Mouse (Mus musculus): ENCODE data around the gene Hist3h2a.
A peak's percentile ranks its signal among the peaks of the same experiment; 100 is the strongest.

Hist3h2a gene

DNA sequence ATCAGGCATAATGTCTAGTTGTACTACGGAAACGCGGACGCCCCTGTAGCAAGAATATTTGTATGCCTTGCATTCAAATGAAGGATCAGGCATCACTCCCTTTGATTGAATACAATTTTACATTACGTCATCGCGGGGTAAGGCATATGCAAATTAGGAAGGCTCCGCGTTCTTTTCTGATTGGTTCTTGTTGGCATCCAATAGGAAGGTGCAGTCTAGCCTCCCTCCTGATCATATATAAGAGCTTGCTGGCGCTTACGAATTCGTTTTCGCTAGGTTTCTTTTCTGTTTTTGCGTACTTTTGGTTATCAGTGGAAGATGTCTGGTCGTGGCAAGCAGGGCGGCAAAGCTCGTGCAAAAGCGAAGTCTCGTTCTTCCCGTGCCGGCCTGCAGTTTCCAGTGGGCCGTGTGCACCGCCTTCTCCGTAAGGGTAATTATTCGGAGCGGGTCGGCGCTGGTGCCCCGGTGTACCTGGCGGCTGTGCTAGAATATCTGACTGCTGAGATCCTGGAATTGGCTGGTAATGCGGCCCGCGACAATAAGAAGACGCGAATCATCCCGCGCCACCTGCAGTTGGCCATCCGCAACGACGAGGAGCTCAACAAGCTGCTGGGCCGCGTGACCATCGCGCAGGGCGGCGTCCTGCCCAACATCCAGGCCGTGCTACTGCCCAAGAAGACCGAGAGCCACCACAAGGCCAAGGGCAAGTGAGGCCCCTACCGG, at the start of gene Hist3h2a, which contains the start of gene Trim17:
Gene Hist3h2a, plus strand, starts transcription at position 266 of the 723 bp plus-strand sequence.
Gene Trim17, plus strand, starts transcription at position 266 of the 723 bp plus-strand sequence.
- DNase-seq: peak; percentile 88 to 90

- peak in 1 of 2 experiments; percentile 19 for DNase-seq
Observed at GRCm38 (mm10) chr11:58904838-58905237, 49.6 kb upstream of the Hist3h2a start.

DNA sequence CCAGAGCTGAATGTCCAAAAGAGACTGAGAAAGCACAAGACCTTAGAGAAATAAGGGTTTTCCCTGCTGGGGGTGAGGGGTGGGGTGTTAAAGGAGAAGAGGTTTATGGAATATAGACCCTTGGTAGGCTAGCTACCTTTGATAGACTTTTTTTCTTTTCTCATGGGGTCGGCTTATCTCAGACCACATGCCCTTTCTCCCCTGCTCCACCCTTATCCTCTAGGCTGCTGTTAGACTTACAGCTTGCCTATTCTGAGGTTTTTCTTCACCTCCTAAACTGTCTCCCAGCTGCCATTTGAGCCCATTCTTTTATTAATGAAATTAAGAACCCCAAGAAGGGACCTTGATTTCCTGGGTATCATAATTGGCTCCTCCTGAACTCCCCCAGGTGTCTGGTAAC, 40.7 kb upstream of the Hist3h2a start:
- no peak for DNase-seq

DNA sequence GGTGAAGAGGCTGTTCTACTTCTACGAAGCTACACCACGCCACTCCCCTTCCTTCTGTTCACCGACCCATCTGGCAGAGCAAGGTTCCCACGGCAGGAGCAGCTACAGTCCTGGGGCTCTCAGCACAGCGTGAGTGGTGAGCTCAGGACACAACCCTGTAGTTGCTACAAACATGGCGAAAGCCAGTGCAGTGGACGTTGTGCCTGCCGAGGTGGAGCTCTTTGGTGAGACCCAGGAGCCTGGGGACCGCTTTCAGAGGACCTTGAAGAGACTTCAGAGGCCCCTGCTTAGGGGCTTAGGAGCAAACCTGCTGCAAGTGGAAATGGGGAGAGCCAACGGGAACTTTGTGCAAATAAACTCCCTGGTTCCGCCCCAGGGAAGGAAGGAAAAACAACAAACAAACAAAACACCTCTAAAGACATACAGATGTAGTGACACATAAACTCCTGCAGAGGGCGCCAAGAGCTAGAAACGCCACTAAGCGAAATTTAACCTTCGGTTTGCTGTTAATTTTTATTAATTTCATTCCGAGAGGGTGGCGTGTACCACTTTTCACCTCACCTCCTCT, 39.9 kb upstream of the Hist3h2a start:
- peak; percentile 53 to 62 for DNase-seq

DNA sequence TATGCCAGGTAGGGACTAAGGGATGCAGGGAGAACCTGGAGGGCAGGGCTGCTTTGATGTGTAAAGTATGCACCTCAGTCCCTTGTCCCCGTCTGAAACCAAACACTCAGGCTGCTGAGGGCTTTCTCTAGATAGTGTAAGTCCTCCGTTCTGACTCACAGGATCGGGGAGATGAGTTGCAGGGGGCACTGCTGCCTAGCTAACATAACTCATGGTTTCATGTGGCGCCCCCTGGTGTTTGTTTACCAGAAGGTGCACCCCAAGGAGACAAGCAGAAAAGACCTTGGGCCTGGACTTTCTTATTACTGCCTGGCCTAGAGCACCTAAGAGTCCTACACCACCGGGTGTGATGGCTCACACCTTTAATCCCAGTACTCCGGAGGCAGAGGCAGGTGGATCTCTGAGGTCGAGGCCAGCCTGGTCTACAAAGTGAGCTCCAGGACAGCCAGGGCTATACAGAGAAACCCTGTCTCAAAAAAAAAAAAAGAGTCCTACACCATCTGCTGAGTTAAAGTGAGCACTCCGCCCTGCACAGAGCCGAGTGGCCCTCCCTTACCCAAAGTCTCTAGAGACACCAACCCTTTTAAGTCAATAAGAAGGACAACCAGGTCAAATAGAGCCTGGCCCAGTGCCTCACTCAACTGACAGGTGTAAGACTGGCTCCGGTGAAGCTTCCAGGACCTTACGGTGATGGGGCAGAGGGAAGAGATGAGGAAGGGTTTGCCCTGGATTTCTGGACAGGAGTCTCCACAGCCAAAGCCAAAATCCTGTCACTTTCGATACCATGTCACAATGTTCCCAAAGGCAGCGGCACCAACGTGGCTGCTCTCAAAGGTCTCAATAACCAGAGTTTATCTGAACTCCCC, 37.4 kb upstream of the Hist3h2a start:
- DNase-seq: peak in 1 of 2 experiments; percentile 61

DNA sequence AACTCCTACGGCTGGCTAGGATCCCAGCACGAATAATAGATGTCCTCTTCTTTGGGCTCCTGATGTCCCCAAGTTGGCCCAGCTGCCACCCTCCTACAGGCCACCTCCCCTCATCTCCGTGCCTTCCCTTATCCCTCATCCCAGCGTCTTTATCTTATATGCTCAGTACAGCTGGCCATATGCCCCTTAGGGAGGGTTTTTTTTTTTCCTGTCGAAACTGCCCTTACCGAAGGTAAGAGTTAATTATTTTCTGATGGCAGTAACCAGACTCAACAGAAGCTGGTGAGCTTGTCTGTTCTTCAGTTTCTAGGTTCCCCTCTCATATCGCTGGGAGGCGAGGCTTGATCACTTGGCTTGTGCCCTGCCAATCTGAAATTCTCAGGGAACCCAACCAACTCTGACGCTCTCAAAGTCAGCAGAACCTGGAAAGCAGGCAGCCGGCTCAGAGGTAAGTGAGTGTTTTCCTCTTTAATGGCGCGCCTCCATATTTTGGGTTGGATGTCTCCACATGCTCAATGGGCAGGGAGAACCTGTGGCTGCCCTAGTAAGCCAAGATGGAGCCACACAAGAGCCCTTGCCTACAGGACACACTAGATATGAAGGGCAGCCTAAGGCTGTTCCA, 36.6 kb upstream of the Hist3h2a start, which contains the start of gene Btnl10:
Gene Btnl10, plus strand, starts transcription at position 164 of the 622 bp plus-strand sequence.
- no peak for DNase-seq

- no peak for DNase-seq
Observed at GRCm38 (mm10) chr11:58918759-58919158, 35.7 kb upstream of the Hist3h2a start.

DNA sequence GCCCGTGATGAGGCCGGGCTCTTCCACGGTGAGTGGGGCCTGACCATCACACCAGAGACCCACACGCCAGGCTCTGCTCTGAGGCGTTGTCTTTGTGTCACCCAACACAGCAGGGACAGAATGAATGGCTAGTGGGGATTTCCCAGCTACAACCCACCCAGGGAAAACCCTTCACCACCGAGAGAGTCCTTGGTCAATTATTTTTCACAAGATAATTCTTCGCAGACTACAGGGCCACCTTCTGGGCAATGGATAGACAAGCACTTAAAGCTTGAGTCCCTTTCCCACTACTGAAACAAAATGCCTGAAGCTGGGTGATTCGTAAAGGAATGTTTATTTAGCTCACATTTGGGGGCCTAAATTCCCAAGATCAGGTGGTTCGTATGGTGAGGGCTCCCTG, 32.1 kb upstream of the Hist3h2a start:
- no peak for DNase-seq

DNA sequence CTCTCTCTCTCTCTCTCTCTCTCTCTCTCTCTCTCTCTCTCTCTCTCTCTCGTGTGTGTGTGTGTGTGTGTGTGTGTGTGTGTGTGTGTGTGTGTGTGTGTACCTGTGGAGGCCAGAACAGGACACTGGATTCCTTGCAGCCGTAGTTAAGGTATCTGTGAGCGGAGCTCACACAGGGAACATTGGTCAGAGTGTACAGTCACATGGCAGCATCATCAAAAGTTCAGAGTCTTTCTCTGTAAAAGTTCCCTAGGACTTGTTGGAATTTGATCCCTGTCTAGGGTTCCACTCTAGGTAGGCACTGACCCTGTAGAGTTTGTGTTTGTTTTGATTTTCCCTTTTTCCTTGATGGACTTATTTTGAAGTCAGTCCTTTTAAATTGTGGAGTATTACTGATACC, 27.8 kb upstream of the Hist3h2a start:
- DNase-seq: no peak

DNA sequence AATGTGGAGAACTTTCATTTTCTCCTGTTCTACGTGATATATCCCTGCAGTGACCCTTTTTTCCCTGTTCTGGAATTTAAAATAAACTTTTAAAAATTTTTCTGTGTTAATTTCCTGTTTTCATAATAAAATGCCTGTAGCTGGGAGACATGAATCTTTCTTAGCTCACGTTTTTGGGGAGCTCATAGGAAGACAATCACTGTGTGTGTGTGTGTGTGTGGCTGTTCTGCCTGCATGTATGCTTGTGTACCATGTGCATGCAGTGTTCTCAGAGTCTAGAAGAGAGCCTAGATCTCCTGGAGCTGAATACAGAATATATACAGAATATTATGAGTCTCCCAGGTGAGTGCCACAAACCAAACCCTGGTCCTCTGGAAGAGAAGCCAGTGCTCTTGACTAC, 27.4 kb upstream of the Hist3h2a start:
- no peak for DNase-seq

GRCm38 (mm10) chr11:58927790-58928651, 26.5 kb upstream of the Hist3h2a start:
- peak; percentile 67 to 77 for DNase-seq

- DNase-seq: no peak
Observed at GRCm38 (mm10) chr11:58929055-58929454, 25.4 kb upstream of the Hist3h2a start.

DNA sequence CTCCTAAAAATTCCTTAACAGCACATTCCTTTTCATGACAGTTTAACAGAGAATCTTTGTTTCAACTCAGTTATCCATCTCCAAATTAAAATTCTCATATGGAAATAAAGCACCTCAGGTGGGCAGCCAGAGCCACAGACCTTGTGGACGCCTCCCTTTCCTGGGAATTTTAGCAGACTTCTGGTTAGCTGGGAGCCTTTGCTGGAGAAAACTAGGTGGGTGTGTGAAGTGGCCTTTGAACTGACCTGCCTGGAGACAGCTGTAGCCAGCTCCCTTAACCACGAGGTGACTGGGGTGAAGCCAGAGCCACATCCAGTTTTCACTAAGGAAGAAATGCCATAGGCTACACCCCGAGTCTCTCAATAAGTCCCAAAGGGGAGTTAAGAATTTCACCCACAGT, 24.8 kb upstream of the Hist3h2a start:
- DNase-seq: no peak

GRCm38 (mm10) chr11:58930254-58930653, 24.2 kb upstream of the Hist3h2a start:
- DNase-seq: no peak

DNA sequence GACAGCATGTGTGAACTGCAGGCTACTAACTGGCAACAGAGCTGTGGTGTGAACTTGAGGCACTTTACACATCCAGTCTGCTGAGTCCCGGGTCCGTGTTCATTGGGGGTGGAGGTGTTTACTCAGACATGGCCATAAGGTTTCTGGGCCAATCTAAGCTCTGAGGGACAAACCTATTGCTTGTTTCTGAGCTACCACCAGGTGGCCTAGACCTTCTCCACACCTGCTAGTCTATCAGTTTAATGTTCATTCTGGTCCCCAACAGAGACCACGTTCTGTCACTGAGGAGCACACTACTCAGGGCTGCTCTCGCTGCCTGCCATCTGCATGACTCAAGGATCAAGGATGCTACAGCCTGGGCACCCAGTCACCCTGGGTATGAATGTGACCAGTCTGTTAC, 22.9 kb upstream of the Hist3h2a start:
- DNase-seq: no peak

DNA sequence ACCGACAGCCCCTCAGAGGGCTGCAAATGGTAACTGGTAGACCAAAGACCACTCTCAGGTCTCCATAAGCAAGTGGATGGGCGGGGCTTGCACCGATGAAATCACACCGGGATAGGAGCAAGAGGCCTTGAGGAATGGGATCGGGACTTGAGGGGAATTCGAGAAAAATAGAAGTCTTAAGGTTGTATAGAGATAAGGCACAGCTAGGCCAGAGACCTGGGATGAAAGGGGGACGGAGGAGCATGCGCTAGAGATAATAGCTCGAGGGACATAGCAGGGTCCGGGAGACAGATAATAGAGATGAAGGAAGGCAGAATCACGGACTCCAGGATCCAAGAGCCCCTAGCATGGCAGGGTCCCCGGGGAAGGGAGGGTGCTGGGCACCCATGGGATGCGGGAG, 16.6 kb upstream of the Hist3h2a start:
- peak in 1 of 2 experiments; percentile 31 for DNase-seq

- DNase-seq: peak; percentile 97
Observed at GRCm38 (mm10) chr11:58938322-58939087, 16.0 kb upstream of the Hist3h2a start, which contains the start of gene Rnf187. Gene Rnf187, minus strand, starts transcription at chr11:58938916.

DNA sequence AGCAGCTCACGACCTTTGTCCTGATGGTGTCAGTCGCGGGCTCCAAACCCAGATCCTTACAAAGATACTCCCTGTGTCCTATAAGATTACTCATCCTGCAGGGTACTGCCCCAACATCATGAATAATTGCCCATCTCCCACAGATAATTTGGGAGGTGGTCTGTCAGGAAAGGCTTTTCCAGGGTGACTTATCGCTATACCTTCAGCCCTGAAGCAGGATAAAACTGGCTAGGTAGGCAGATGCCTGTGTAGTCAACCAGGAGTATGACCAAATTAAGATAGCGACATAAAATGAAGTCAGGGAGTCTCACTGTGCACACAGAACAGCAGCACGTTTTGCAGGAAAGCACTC, 15.4 kb upstream of the Hist3h2a start:
- no peak for DNase-seq

DNA sequence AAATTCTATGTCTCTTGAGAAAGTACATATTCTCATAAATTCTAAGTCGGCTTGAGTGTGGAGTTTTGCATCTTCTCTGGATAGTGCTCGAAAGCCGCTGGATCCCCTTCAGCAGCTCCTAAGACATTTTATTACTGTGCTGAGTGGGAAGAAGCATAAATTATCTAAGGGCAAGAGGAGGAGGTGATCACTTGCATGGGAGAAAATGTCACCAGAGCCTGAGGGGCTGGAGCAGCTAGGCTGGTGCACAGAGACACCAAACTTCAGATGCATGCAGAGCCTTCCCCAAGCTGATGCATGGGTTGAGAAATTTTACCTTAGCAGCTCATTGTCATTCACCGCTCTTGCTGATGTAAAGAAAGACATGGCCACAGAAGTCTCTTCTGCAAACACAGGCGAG, 10.3 kb upstream of the Hist3h2a start:
- DNase-seq: no peak

- DNase-seq: no peak
Observed at GRCm38 (mm10) chr11:58947306-58947705, 7.2 kb upstream of the Hist3h2a start.

Data from cerebellum, postnatal 25 days (tissue).